ENCODE assay signal across 9 mouse cellular contexts in the genomic region with DNA sequence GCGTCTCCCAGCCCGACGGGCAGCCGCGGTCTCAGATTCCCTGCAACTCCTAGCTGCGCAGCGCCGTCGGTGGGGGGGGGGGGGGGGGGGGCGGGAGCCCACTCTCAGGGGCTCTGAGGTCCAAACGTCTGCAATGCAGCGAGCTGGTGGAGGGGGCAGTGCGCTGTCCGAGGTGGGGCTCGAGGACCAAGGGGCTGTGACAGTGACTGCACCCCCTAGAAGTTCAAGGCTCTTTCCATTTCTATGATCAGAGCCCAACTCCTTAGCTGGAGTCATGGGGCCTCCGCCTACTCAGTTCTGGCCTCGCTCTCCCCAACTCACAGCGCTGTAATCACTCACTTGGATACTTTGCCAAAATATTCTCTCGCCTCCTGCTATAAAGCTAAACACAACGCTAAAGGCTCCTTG. TPM values are rescaled to one million over a fixed set of nuclear protein-coding genes. Genes with fewer than 3 reads are reported as not detected.
DNase-seq lines count a peak whose midpoint lies in the region; ATAC-seq and TF ChIP-seq lines count a peak whose summit lies in the region.
"Had no signal": no experiment of that assay in that cellular context is flagged by ENCODE, and none has a peak within 500 bp of the region (broad histone marks: within the 10 kb centered on the region; RNA-seq: fewer than 3 reads in every experiment).

No protein-coding gene starts in this region.

- no peak for TF ChIP-seq POLR2A in bone marrow macrophage, adult 2 months (IDR thresholded peaks at IDR 0.05; ENCODE audit: borderline replicate concordance, low read depth, low read length)

- no peaks in the 10 kb centered on the region for H3K9me3 ChIP-seq in heart, embryonic 14.5 days (ENCODE audit: control insufficient read depth, low read length)
- no peaks in the 10 kb centered on the region for H3K9me3 ChIP-seq in hindbrain, embryonic 10.5 days

- TF ChIP-seq CTCF in bone marrow macrophage, adult 2 months (IDR thresholded peaks at IDR 0.05; ENCODE audit: low read depth, low read length) = no peak

- H3K27ac ChIP-seq in heart, embryonic 14.5 days (replicated peaks in 1 of 2; ENCODE audit: control insufficient read depth in 1 of 2, insufficient read depth in 1 of 2, low read depth in 2 of 2, low read length in 2 of 2) = peak overlapping the region; percentile 37 to 95; a peak in 3 of 4 replicates
- no peak overlapping the region for H3K27ac ChIP-seq in bone marrow macrophage, adult 2 months (ENCODE audit: insufficient read depth, low read depth, low read length)
- H3K27ac ChIP-seq in hindbrain, embryonic 10.5 days = peak overlapping the region; percentile 97

- H3K9ac ChIP-seq in heart, embryonic 14.5 days (ENCODE audit: low read length) = peak overlapping the region; percentile 97

- 4% methylated on average over 16 of the region's 20 CpGs for WGBS in heart, embryonic 14.5 days
- WGBS in hindbrain, embryonic 10.5 days = 3% methylated on average over 20 of the region's 20 CpGs

- peaks cover 6% of the 10 kb centered on the region; the same call in 1 of the 2 replicates for H3K27me3 ChIP-seq in heart, embryonic 14.5 days (ENCODE audit: control insufficient read depth, insufficient read depth, low read length)
- H3K27me3 ChIP-seq in hindbrain, embryonic 10.5 days (ENCODE audit: insufficient read depth, poor library complexity, severe bottlenecking) = peaks cover 36% of the 10 kb centered on the region

- DNase-seq in heart, postnatal 25 days (ENCODE audit: low spot score) = no peak
- DNase-seq in hindbrain, embryonic 10.5 days (ENCODE audit: low spot score) = no peak
- DNase-seq in lung, postnatal 4 days = peak; percentile 13 to 27
- DNase-seq in natural killer cell, adult 2 months (ENCODE audit: low spot score in 2 of 2) = no peak
- DNase-seq in urinary bladder, postnatal 10 days (ENCODE audit: low spot score) = no peak
- no peak for DNase-seq in right cerebral cortex, adult 18-20 months

- intact Hi-C loops in heart, postnatal 25 days (cut with DNase I) = loop anchor here (2.0 kb wide), 1 partner anchor 14 kb away; no protein-coding TSS in a partner anchor

- no peaks in the 10 kb centered on the region for H3K36me3 ChIP-seq in heart, embryonic 14.5 days (ENCODE audit: control insufficient read depth, insufficient read depth, low read length)
- 0 out of 2 replicates have a peak, but pooled peaks cover 5% of the 10 kb centered on the region for H3K36me3 ChIP-seq in hindbrain, embryonic 10.5 days

- no peak; the same call in 1 of the 2 replicates for ATAC-seq in heart, embryonic 14.5 days (ENCODE audit: insufficient number of reproducible peaks, insufficient read depth, low FRiP score, low read depth)

- H3K4me2 ChIP-seq in heart, embryonic 14.5 days (ENCODE audit: low read length) = peak overlapping the region; percentile 80

- peaks cover 6 to 18% of the 10 kb centered on the region in 2 experiments for H3K4me1 ChIP-seq in heart, embryonic 14.5 days (ENCODE audit: control insufficient read depth in 2 of 2, insufficient read depth in 2 of 2, low read length in 2 of 2)
- H3K4me1 ChIP-seq in bone marrow macrophage, adult 2 months (ENCODE audit: control insufficient read depth, insufficient read depth, low read length) = no peaks in the 10 kb centered on the region
- H3K4me1 ChIP-seq in hindbrain, embryonic 10.5 days (replicated peaks) = peaks cover 42% of the 10 kb centered on the region

- H3K4me3 ChIP-seq in heart, embryonic 14.5 days (ENCODE audit: control insufficient read depth in 1 of 2, insufficient read depth in 1 of 2, low read depth in 1 of 2, low read length in 2 of 2) = peak overlapping the region; percentile 55 to 87
- peak overlapping the region; percentile 38 for H3K4me3 ChIP-seq in bone marrow macrophage, adult 2 months (ENCODE audit: insufficient read depth, low read length)
- H3K4me3 ChIP-seq in hindbrain, embryonic 10.5 days = peak overlapping the region; percentile 94

RNA-seq across cellular contexts. Expression of gene Gm13090, which starts 19.5 kb away (rescaled TPM):
- 0.28 TPM in 1 of 2 replicates, not detected in the other for polyA plus RNA-seq in heart, embryonic 14.5 days (2014; fragmentation: Nextera tagmentation; extraction: Ambion mirVana)
- total RNA-seq in heart, postnatal 25 days (2021) = not detected
- polyA plus RNA-seq in bone marrow macrophage, adult 2 months (2012; ENCODE audit: insufficient read depth, insufficient read length, missing spikeins) = not detected in 2 replicates
- not detected in 2 replicates for polyA plus RNA-seq in hindbrain, embryonic 10.5 days (2016; fragmentation: Nextera tagmentation; extraction: Ambion mirVana)
- polyA plus RNA-seq: gonadal fat pad, adult 2 months had no signal

RNA-seq across cellular contexts. Expression of gene Vamp3, which starts 51.1 kb away (rescaled TPM):
- polyA plus RNA-seq in heart, embryonic 14.5 days (2014; fragmentation: Nextera tagmentation; extraction: Ambion mirVana) = 89.7 and 97.4 TPM in 2 replicates
- total RNA-seq in heart, postnatal 25 days (2021) = 10 to 100 TPM; 67.4 to 77.2 TPM
- 110 and 112 TPM in 2 replicates for polyA plus RNA-seq in bone marrow macrophage, adult 2 months (2012; ENCODE audit: insufficient read depth, insufficient read length, missing spikeins)
- 105 and 123 TPM in 2 replicates for polyA plus RNA-seq in hindbrain, embryonic 10.5 days (2016; fragmentation: Nextera tagmentation; extraction: Ambion mirVana)

Comparison
In these comparisons a context has a peak if more than half of its experiments do, and no peak if none do; other contexts are left out.
1. H3K4me3 ChIP-seq: peak in every context shown above with its lines; median percentile 94 in hindbrain, embryonic 10.5 days; 71 in heart, embryonic 14.5 days; 38 in bone marrow macrophage, adult 2 months.
2. DNase-seq: peak in lung, postnatal 4 days (2 of 2); none in heart, postnatal 25 days (single experiment), hindbrain, embryonic 10.5 days (single experiment), natural killer cell, adult 2 months (0 of 2), urinary bladder, postnatal 10 days (single experiment) and right cerebral cortex, adult 18-20 months (single experiment).